Mouse (Mus musculus): ENCODE measurements at regions not wholly inside any gene's neighbourhood (a gene's known extent, or its start where the extent isn't known, plus 50 kb on each side); places are given as distances from the start of the nearest gene placed in this dataset.
A peak's percentile ranks its signal among the peaks of the same experiment; 100 is the strongest.

DNA sequence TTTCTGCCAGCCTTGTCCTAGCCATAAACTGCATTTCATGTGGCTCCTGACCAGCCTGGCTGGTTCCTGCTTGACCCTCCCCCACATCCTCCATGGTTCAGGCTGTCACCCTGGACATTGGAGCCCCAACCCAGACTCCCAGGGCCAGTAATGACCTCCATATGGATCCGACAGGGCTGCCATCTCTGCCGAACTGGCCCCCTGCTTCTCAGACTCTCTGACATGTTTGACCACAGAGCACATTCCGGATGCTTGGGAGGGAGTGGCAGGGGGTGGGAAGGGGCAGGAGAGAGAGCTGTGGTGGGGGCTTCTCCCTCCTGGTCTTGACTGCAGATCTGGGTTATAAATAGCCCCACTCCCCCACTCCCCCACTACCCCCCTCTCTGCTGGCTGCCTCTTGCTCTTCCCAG lies 59.0 kb upstream of the Actrt2 start:
- H3K36me3 ChIP-seq (ENCODE audit: insufficient read depth, low read length) = peaks cover 10% of the 10 kb centered on the region; the same call in 1 of the 2 replicates
- peaks cover 52% of the 10 kb centered on the region for H3K4me1 ChIP-seq (replicated peaks; ENCODE audit: low read depth, low read length)
- no peaks in the 10 kb centered on the region for H3K9me3 ChIP-seq (ENCODE audit: low read length)
- H3K27me3 ChIP-seq (ENCODE audit: insufficient read depth, low read length) = 0 out of 2 replicates have a peak, but pooled peaks cover 4% of the 10 kb centered on the region
- no peak for TF ChIP-seq POU5F1 (IDR thresholded peaks at IDR 0.05; ENCODE audit: borderline replicate concordance, low read length)
- no peak for TF ChIP-seq NANOG (IDR thresholded peaks at IDR 0.05; ENCODE audit: borderline replicate concordance, low read length)
- no peak for TF ChIP-seq CTCF (conservative IDR thresholded peaks at IDR 0.05; ENCODE audit: low read length)
- H3K4me3 ChIP-seq (replicated peaks; ENCODE audit: low read length) = peak overlapping the region; percentile 39; the same call in 1 of the 2 replicates

- Histone ChIP-seq H3K9me3 (ENCODE audit: low read length) (no peaks in the 10 kb centered on the region), H3K4me1 (replicated peaks; ENCODE audit: low read depth, low read length) (peaks cover 60% of the 10 kb centered on the region), H3K36me3 (ENCODE audit: insufficient read depth, low read length) (peaks cover 10% of the 10 kb centered on the region; the same call in 1 of the 2 replicates), H3K4me3 (replicated peaks; ENCODE audit: low read length) (0 out of 2 replicates have a peak overlapping the region, but pooled peaks have one; percentile 1), H3K27me3 (ENCODE audit: insufficient read depth, low read length) (0 out of 2 replicates have a peak, but pooled peaks cover 4% of the 10 kb centered on the region)
- TF ChIP-seq NANOG (IDR thresholded peaks at IDR 0.05; ENCODE audit: borderline replicate concordance, low read length) (no peak), CTCF (conservative IDR thresholded peaks at IDR 0.05; ENCODE audit: low read length) (no peak), POU5F1 (IDR thresholded peaks at IDR 0.05; ENCODE audit: borderline replicate concordance, low read length) (no peak)
Measured at GRCm38 (mm10) chr4:154727945-154728344, 60.3 kb upstream of the Actrt2 start.

DNA sequence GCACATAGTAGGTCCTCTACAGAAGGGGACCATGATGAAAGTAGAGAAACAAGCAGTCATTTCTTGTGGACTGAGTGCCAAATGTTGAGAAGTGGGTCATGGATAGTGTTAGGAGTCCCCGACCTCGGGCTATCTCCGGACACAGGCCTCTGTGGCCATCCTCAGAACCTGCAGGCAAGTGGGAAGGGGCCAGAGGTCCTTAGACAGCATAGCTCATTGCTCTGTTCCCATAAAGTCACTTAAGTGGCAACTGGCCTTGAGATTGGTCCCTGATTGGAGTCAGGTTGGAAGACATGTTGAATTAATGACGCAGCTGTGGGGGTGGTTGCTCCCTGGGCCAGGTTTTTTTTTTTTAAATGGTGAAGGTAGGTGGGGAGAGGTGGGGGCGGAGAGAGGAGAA lies 63.0 kb upstream of the Actrt2 start:
- Histone ChIP-seq H3K36me3 (ENCODE audit: insufficient read depth, low read length) (peaks cover 4% of the 10 kb centered on the region; the same call in 1 of the 2 replicates), H3K4me3 (replicated peaks; ENCODE audit: low read length) (0 out of 2 replicates have a peak overlapping the region, but pooled peaks have one; percentile 20), H3K9me3 (ENCODE audit: low read length) (no peaks in the 10 kb centered on the region), H3K27me3 (ENCODE audit: insufficient read depth, low read length) (0 out of 2 replicates have a peak, but pooled peaks cover 4% of the 10 kb centered on the region), H3K4me1 (replicated peaks; ENCODE audit: low read depth, low read length) (peaks cover 60% of the 10 kb centered on the region)
- no peak for TF ChIP-seq NANOG (IDR thresholded peaks at IDR 0.05; ENCODE audit: borderline replicate concordance, low read length)
- TF ChIP-seq POU5F1 (IDR thresholded peaks at IDR 0.05; ENCODE audit: borderline replicate concordance, low read length) = no peak
- no peak for TF ChIP-seq CTCF (conservative IDR thresholded peaks at IDR 0.05; ENCODE audit: low read length)

DNA sequence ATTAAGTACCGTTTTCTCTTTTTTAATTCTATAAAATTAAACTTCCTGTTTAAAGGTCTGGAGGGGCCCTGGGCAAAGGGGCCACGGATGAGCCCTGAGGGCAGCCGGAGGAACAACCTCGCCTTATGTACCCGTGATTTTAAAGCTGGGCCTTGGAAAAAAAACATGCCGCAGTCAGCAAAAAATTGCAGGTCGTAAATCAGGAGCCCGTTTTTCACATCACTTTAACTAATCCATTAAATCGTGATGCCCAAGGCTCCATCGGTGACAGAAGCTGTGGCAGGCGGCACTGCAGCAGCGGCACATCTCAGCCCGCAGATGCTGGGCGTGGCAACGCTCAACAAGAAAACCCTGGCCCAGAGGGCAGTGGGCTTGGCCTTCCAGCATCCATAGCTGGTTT lies 63.7 kb upstream of the Actrt2 start:
- TF ChIP-seq CTCF (conservative IDR thresholded peaks at IDR 0.05; ENCODE audit: low read length) = no peak
- no peaks in the 10 kb centered on the region for H3K9me3 ChIP-seq (ENCODE audit: low read length)
- H3K4me1 ChIP-seq (replicated peaks; ENCODE audit: low read depth, low read length) = peaks cover 59% of the 10 kb centered on the region
- no peaks in the 10 kb centered on the region for H3K27me3 ChIP-seq (ENCODE audit: insufficient read depth, low read length)
- no peaks in the 10 kb centered on the region; the same call in 1 of the 2 replicates for H3K36me3 ChIP-seq (ENCODE audit: insufficient read depth, low read length)
- no peak overlapping the region for H3K4me3 ChIP-seq (replicated peaks; ENCODE audit: low read length)

DNA sequence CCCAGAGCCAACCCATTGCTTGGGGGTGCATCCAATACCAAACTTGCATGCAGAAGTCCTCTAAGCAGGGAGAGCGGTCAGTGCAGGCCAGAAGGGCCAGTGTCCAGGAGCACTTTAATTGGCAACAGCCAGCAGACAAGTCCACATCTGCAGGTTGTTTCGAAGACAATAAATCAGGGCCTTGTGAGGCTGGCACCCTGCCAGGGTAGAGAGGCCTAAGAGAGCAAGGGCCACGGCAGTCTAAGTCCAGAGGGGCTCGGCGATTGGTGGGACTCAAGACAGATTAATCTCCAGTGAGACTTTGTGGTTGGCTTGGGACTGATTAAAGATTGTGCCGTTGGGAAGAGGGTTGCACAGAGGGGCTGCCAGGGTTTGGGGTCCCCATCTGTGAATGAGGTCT lies 68.4 kb upstream of the Actrt2 start:
- H3K9me3 ChIP-seq (ENCODE audit: low read length) = no peaks in the 10 kb centered on the region
- H3K4me1 ChIP-seq (replicated peaks; ENCODE audit: low read depth, low read length) = peaks cover 14% of the 10 kb centered on the region
- no peaks in the 10 kb centered on the region for H3K36me3 ChIP-seq (ENCODE audit: insufficient read depth, low read length)
- TF ChIP-seq CTCF (conservative IDR thresholded peaks at IDR 0.05; ENCODE audit: low read length) (no peak), POU5F1 (IDR thresholded peaks at IDR 0.05; ENCODE audit: borderline replicate concordance, low read length) (no peak), NANOG (IDR thresholded peaks at IDR 0.05; ENCODE audit: borderline replicate concordance, low read length) (no peak)
- peaks cover 27% of the 10 kb centered on the region for H3K27me3 ChIP-seq (ENCODE audit: insufficient read depth, low read length)
- H3K4me3 ChIP-seq (replicated peaks; ENCODE audit: low read length) = no peak overlapping the region

- no peaks in the 10 kb centered on the region for H3K9me3 ChIP-seq (ENCODE audit: low read length)
- H3K27me3 ChIP-seq (ENCODE audit: insufficient read depth, low read length) = peaks cover 72% of the 10 kb centered on the region
- TF ChIP-seq NANOG (IDR thresholded peaks at IDR 0.05; ENCODE audit: borderline replicate concordance, low read length) = no peak
- no peak for TF ChIP-seq POU5F1 (IDR thresholded peaks at IDR 0.05; ENCODE audit: borderline replicate concordance, low read length)
- no peak for TF ChIP-seq CTCF (conservative IDR thresholded peaks at IDR 0.05; ENCODE audit: low read length)
- H3K4me3 ChIP-seq (replicated peaks; ENCODE audit: low read length) = peak overlapping the region; percentile 52
- no peaks in the 10 kb centered on the region for H3K36me3 ChIP-seq (ENCODE audit: insufficient read depth, low read length)
- H3K4me1 ChIP-seq (replicated peaks; ENCODE audit: low read depth, low read length) = peaks cover 13% of the 10 kb centered on the region
Measured at GRCm38 (mm10) chr4:154741123-154741890, 73.6 kb upstream of the Actrt2 start.

DNA sequence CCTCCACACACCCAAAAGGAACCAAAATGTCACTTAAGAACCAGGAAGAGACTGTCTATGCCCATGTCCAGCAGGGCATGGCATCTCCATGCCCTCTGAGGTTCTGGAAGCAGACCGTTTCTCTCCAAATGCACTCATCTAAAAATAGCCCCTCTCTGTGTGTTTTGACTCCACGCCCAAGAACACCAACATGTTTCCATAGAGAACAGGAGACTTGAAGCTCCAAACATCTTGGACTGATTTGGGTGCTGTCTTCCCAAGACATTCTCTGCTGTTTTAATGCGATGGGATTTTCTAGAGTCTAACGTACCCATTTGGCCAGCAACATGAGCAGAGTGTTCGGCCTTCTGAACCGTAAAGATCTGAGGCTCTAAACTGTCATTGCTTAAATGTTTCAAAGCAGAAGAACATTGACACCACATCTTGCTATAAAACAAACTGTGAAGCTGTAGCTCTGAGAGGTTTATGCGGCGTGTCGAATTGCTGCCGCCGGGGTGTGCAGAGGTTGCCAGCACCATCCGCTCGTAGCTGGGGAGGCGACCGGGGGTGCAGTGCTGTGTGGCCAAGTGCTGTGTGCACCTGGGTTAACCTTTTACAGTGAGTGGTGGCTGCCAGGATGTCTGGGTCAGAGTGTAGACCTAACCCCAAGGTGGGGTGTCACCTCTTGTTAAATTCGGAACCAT lies 78.8 kb upstream of the Actrt2 start:
- no peak overlapping the region for H3K4me3 ChIP-seq (replicated peaks; ENCODE audit: low read length)
- H3K36me3 ChIP-seq (ENCODE audit: insufficient read depth, low read length) = no peaks in the 10 kb centered on the region
- H3K27me3 ChIP-seq (ENCODE audit: insufficient read depth, low read length) = peaks cover 61% of the 10 kb centered on the region
- H3K9me3 ChIP-seq (ENCODE audit: low read length) = no peaks in the 10 kb centered on the region
- H3K4me1 ChIP-seq (replicated peaks; ENCODE audit: low read depth, low read length) = peaks cover 23% of the 10 kb centered on the region
- TF ChIP-seq CTCF (conservative IDR thresholded peaks at IDR 0.05; ENCODE audit: low read length) (no peak), NANOG (IDR thresholded peaks at IDR 0.05; ENCODE audit: borderline replicate concordance, low read length) (no peak), POU5F1 (IDR thresholded peaks at IDR 0.05; ENCODE audit: borderline replicate concordance, low read length) (no peak)

- Histone ChIP-seq H3K36me3 (ENCODE audit: insufficient read depth, low read length) (no peaks in the 10 kb centered on the region), H3K4me3 (replicated peaks; ENCODE audit: low read length) (no peak overlapping the region), H3K9me3 (ENCODE audit: low read length) (no peaks in the 10 kb centered on the region), H3K27me3 (ENCODE audit: insufficient read depth, low read length) (peaks cover 60% of the 10 kb centered on the region), H3K4me1 (replicated peaks; ENCODE audit: low read depth, low read length) (peaks cover 18% of the 10 kb centered on the region)
- no peak for TF ChIP-seq NANOG (IDR thresholded peaks at IDR 0.05; ENCODE audit: borderline replicate concordance, low read length)
- no peak for TF ChIP-seq POU5F1 (IDR thresholded peaks at IDR 0.05; ENCODE audit: borderline replicate concordance, low read length)
- no peak for TF ChIP-seq CTCF (conservative IDR thresholded peaks at IDR 0.05; ENCODE audit: low read length)
Measured at GRCm38 (mm10) chr4:154747006-154747343, 79.3 kb upstream of the Actrt2 start.
